Mouse (Mus musculus): ENCODE measurements around the gene Gpc2. TPM values are rescaled to one million over a fixed set of nuclear protein-coding genes. Genes with fewer than 3 reads are reported as not detected.

The Gpc2 gene
- total RNA-seq, 2 experiments from 2014 or later, result not detected

Other genes starting within 250 kb of the Gpc2 start
- not detected for gene Smok3c, start 226.8 kb downstream of the Gpc2 start, total RNA-seq (2021)
- gene Zkscan1, start 194.9 kb downstream of the Gpc2 start, total RNA-seq (2021), result 10 to 100 TPM in 1 of 2 experiments, 1 to 10 TPM in 1; 7.0 to 10.2 TPM
- 10 to 100 TPM; 10.1 to 12.8 TPM for gene Zscan21, start 163.1 kb downstream of the Gpc2 start, total RNA-seq (2021)
- gene Zfp113, start 124.3 kb downstream of the Gpc2 start, total RNA-seq (2021), result 1 to 10 TPM; 2.5 to 5.4 TPM
- gene Cops6, start 118.9 kb downstream of the Gpc2 start, total RNA-seq (2021), result 10 to 100 TPM; 92.5 to 95.9 TPM
- 1 to 10 TPM; 6.9 to 8.3 TPM for gene Ap4m1, start 108.0 kb downstream of the Gpc2 start, total RNA-seq (2021)
- 1 to 10 TPM; 7.6 to 8.7 TPM for gene Mcm7, start 107.6 kb downstream of the Gpc2 start, total RNA-seq (2021)
- gene Taf6, start 92.6 kb downstream of the Gpc2 start, total RNA-seq (2021), result 10 to 100 TPM; 27.2 to 29.1 TPM
- gene Cnpy4, start 92.5 kb downstream of the Gpc2 start, total RNA-seq (2021), result 1 to 10 TPM; 3.7 to 3.8 TPM
- 1 to 10 TPM; 1.4 to 1.6 TPM for gene Mblac1, start 85.7 kb downstream of the Gpc2 start, total RNA-seq (2021)
- under 1 TPM; 0.10 to 0.35 TPM for gene Nxpe5, start 54.1 kb downstream of the Gpc2 start, total RNA-seq (2021)
- gene Lamtor4, start 24.5 kb downstream of the Gpc2 start, total RNA-seq (2021), result 10 to 100 TPM; 45.2 to 49.9 TPM
- 1 to 10 TPM; 2.2 to 3.3 TPM for gene BC037034, start 16.0 kb downstream of the Gpc2 start, total RNA-seq (2021)
- under 1 TPM; 0.12 to 0.18 TPM for gene Gal3st4, start 7.2 kb downstream of the Gpc2 start, total RNA-seq (2021)
- gene Gm43720, start within 50 bp of the Gpc2 start, total RNA-seq (2021), result not detected
- gene Stag3, start 235 bp upstream of the Gpc2 start, total RNA-seq (2021), result not detected
- gene Pvrig, start 62.0 kb upstream of the Gpc2 start, total RNA-seq (2021), result not detected
- 1 to 10 TPM; 2.0 to 2.1 TPM for gene Zfp157, start 161.5 kb upstream of the Gpc2 start, total RNA-seq (2021)

All from gastrocnemius, postnatal 36 days (tissue).